Mouse (Mus musculus) myocyte (in vitro differentiated cells): Measurements from ENCODE around the gene Obp2b. TPM values are rescaled to one million over a fixed set of nuclear protein-coding genes. Genes with fewer than 3 reads are reported as not detected.
"Not testable (repeated sequence)": the region's sequence is repeated elsewhere in the genome, so short reads cannot be mapped to it uniquely, and the experiment has no call there.

Source experiments
- H3K27me3 ChIP-seq: one replicate; pipeline ENCODE4 v1.6.1; 2011; ENCODE audit not compliant: control insufficient read depth, insufficient read depth, insufficient read length
- H3K36me3 ChIP-seq: one replicate; pipeline ENCODE4 v1.6.1; 2011; ENCODE audit not compliant: control insufficient read depth, insufficient read depth
- H3K4me2 ChIP-seq: one replicate; pipeline ENCODE4 v1.6.1; 2011; ENCODE audit warnings: low read depth, control low read depth
- H3K4me3 ChIP-seq: one replicate; pipeline ENCODE4 v1.5.1; 2011; ENCODE audit warnings: mild to moderate bottlenecking, control low read depth, moderate library complexity
- H3K79me2 ChIP-seq: one replicate; pipeline ENCODE4 v1.6.1; 2011; ENCODE audit not compliant: control insufficient read depth, insufficient read depth
- H3ac ChIP-seq: one replicate; pipeline ENCODE4 v1.6.1; 2011; ENCODE audit not compliant: control insufficient read depth, insufficient read length
- CEBPB ChIP-seq: IDR thresholded peaks from 2 replicates; pipeline ENCODE4 v1.6.1; 2011; ENCODE audit warnings: mild to moderate bottlenecking, moderate library complexity; ENCODE audit not compliant: poor library complexity, insufficient read depth, severe bottlenecking
- E2F4 ChIP-seq: IDR thresholded peaks from one replicate; pipeline ENCODE4 v1.6.1; 2011; ENCODE audit warnings: mild to moderate bottlenecking, control low read depth, moderate library complexity; ENCODE audit not compliant: insufficient read depth
- MAX ChIP-seq: IDR thresholded peaks from one replicate; pipeline ENCODE4 v1.6.1; 2011; ENCODE audit warnings: low read depth, mild to moderate bottlenecking, control low read depth
- MYOD1 ChIP-seq, 3 experiments: IDR thresholded peaks; one replicate each; pipeline ENCODE4 v1.6.1; 2011; ENCODE audit warnings: control low read depth in 2 of 3, low read depth in 2 of 3, mild to moderate bottlenecking in 2 of 3, moderate library complexity in 1 of 3; ENCODE audit not compliant: insufficient read length in 2 of 3, control insufficient read depth in 1 of 3
- MYOG ChIP-seq, 3 experiments: IDR thresholded peaks; one replicate each; pipeline ENCODE4 v1.6.1; 2011; ENCODE audit warnings: control low read depth in 2 of 3, low read depth in 2 of 3, mild to moderate bottlenecking in 2 of 3; ENCODE audit not compliant: insufficient read length in 2 of 3, control insufficient read depth in 1 of 3, insufficient read depth in 1 of 3
- POLR2A ChIP-seq: IDR thresholded peaks from one replicate; pipeline ENCODE4 v1.6.1; 2011; ENCODE audit warnings: low read depth, mild to moderate bottlenecking, control low read depth, moderate library complexity; ENCODE audit not compliant: insufficient read length
- POLR2AphosphoS2 ChIP-seq: IDR thresholded peaks from one replicate; pipeline ENCODE4 v1.6.1; 2011; ENCODE audit warnings: low read depth, control low read depth; ENCODE audit not compliant: insufficient read length
- REST ChIP-seq: IDR thresholded peaks from one replicate; pipeline ENCODE4 v1.6.1; 2011; ENCODE audit warnings: mild to moderate bottlenecking, control low read depth, moderate library complexity; ENCODE audit not compliant: insufficient read depth, insufficient read length
- SRF ChIP-seq: IDR thresholded peaks from one replicate; pipeline ENCODE4 v1.6.1; 2011; ENCODE audit warnings: low read depth; ENCODE audit not compliant: control insufficient read depth, insufficient read length
- TCF12 ChIP-seq: IDR thresholded peaks from one replicate; pipeline ENCODE4 v1.6.1; 2011; ENCODE audit warnings: mild to moderate bottlenecking, control low read depth; ENCODE audit not compliant: poor library complexity, insufficient read depth, severe bottlenecking
- TCF3 ChIP-seq: IDR thresholded peaks from one replicate; pipeline ENCODE4 v1.6.1; 2011; ENCODE audit warnings: low read depth, control low read depth; ENCODE audit not compliant: insufficient read length
- USF1 ChIP-seq: IDR thresholded peaks from one replicate; pipeline ENCODE4 v1.6.1; 2011; ENCODE audit warnings: low read depth, mild to moderate bottlenecking, control low read depth, moderate library complexity
- polyA plus RNA-seq: library from polyadenylated mRNA; unstranded; fragments of >200 nt; fragmentation: generic; extraction: Trizol; gene quantifications from one replicate; pipeline ENCODE4 v1.2.1, GENCODE M21; 2012; ENCODE audit warnings: missing spikeins

Obp2b gene
- polyA plus RNA-seq = not detected

- not testable (repeated sequence) for H3K36me3 ChIP-seq, H3K79me2 ChIP-seq, H3ac ChIP-seq, H3K27me3 ChIP-seq, H3K4me2 ChIP-seq, H3K4me3 ChIP-seq
Observed at GRCm38 (mm10) chr2:25736709-25737108, at the start of gene Obp2b. Obp2b (plus strand) TSS chr2:25737009.

- no peak overlapping the region for H3K4me2 ChIP-seq
- no peaks in the 10 kb centered on the region for H3K36me3 ChIP-seq
- no peaks in the 10 kb centered on the region for H3K79me2 ChIP-seq
- H3K27me3 ChIP-seq = peaks cover 35% of the 10 kb centered on the region
- TF ChIP-seq MAX (no peak), POLR2A (no peak), MYOG (IDR thresholded peaks at IDR 0.05; ENCODE audit: control insufficient read depth in 1 of 3, insufficient read depth in 1 of 3, insufficient read length in 2 of 3, low read depth in 2 of 3) (no peak), REST (no peak), TCF12 (no peak), USF1 (no peak), TCF3 (no peak), CEBPB (no peak), SRF (no peak), POLR2AphosphoS2 (no peak), E2F4 (no peak), MYOD1 (IDR thresholded peaks at IDR 0.05; ENCODE audit: control insufficient read depth in 1 of 3, insufficient read length in 2 of 3, low read depth in 2 of 3) (no peak)
- H3ac ChIP-seq = no peak overlapping the region
- H3K4me3 ChIP-seq = no peak overlapping the region
Observed at GRCm38 (mm10) chr2:25694605-25695004, 42.2 kb upstream of the Obp2b start.

- TF ChIP-seq REST = no peak
- no peak for TF ChIP-seq MYOD1 (IDR thresholded peaks at IDR 0.05; ENCODE audit: control insufficient read depth in 1 of 3, insufficient read length in 2 of 3, low read depth in 2 of 3)
- TF ChIP-seq POLR2A = no peak
- TF ChIP-seq USF1 = no peak
- no peak for TF ChIP-seq SRF
- no peak for TF ChIP-seq E2F4
- no peak for TF ChIP-seq TCF12
- Histone ChIP-seq H3K4me2 (no peak overlapping the region), H3ac (no peak overlapping the region), H3K79me2 (no peaks in the 10 kb centered on the region), H3K4me3 (no peak overlapping the region), H3K27me3 (peaks cover 40% of the 10 kb centered on the region), H3K36me3 (no peaks in the 10 kb centered on the region)
Observed at GRCm38 (mm10) chr2:25696951-25697350, 39.9 kb upstream of the Obp2b start.

GRCm38 (mm10) chr2:25698696-25699095 is 38.1 kb upstream of the Obp2b start:
- H3K4me2 ChIP-seq = no peak overlapping the region
- H3K4me3 ChIP-seq = no peak overlapping the region
- peaks cover 48% of the 10 kb centered on the region for H3K27me3 ChIP-seq
- H3ac ChIP-seq = no peak overlapping the region
- H3K79me2 ChIP-seq = no peaks in the 10 kb centered on the region
- no peaks in the 10 kb centered on the region for H3K36me3 ChIP-seq
- TF ChIP-seq REST = no peak
- no peak for TF ChIP-seq E2F4
- TF ChIP-seq MYOD1 (IDR thresholded peaks at IDR 0.05; ENCODE audit: control insufficient read depth in 1 of 3, insufficient read length in 2 of 3, low read depth in 2 of 3) = no peak
- no peak for TF ChIP-seq SRF
- TF ChIP-seq MYOG (IDR thresholded peaks at IDR 0.05; ENCODE audit: control insufficient read depth in 1 of 3, insufficient read depth in 1 of 3, insufficient read length in 2 of 3, low read depth in 2 of 3) = no peak
- no peak for TF ChIP-seq TCF3
- no peak for TF ChIP-seq USF1

- peaks cover 58% of the 10 kb centered on the region for H3K27me3 ChIP-seq
- H3K4me3 ChIP-seq, H3K79me2 ChIP-seq, H3ac ChIP-seq, H3K4me2 ChIP-seq, H3K36me3 ChIP-seq: not testable (repeated sequence)
Observed at GRCm38 (mm10) chr2:25699743-25700142, 37.1 kb upstream of the Obp2b start, which contains the start of gene Obp2a. Obp2a (plus strand) TSS chr2:25700043.

GRCm38 (mm10) chr2:25701001-25701400 is 35.8 kb upstream of the Obp2b start:
- peaks cover 53% of the 10 kb centered on the region for H3K27me3 ChIP-seq
- H3K79me2 ChIP-seq = no peaks in the 10 kb centered on the region
- no peak overlapping the region for H3K4me3 ChIP-seq
- no peak overlapping the region for H3K4me2 ChIP-seq
- no peak for TF ChIP-seq CEBPB
- TF ChIP-seq TCF12 = no peak
- no peak for TF ChIP-seq SRF
- TF ChIP-seq MYOG (IDR thresholded peaks at IDR 0.05; ENCODE audit: control insufficient read depth in 1 of 3, insufficient read depth in 1 of 3, insufficient read length in 2 of 3, low read depth in 2 of 3) = no peak
- no peak for TF ChIP-seq POLR2AphosphoS2
- TF ChIP-seq TCF3 = no peak
- no peak for TF ChIP-seq E2F4
- TF ChIP-seq USF1 = no peak
- TF ChIP-seq MAX = no peak
- no peak for TF ChIP-seq POLR2A
- TF ChIP-seq REST = no peak
- TF ChIP-seq MYOD1 (IDR thresholded peaks at IDR 0.05; ENCODE audit: control insufficient read depth in 1 of 3, insufficient read length in 2 of 3, low read depth in 2 of 3) = no peak
- H3ac ChIP-seq = no peak overlapping the region
- H3K36me3 ChIP-seq = no peaks in the 10 kb centered on the region
